Mouse (Mus musculus) adrenal gland, adult 18-20 months (tissue): Measurements from ENCODE around the gene Fcrl5. TPM values are rescaled to one million over a fixed set of nuclear protein-coding genes. Genes with fewer than 3 reads are reported as not detected.
"Not testable (repeated sequence)": the region's sequence is repeated elsewhere in the genome, so short reads cannot be mapped to it uniquely, and the experiment has no call there.

Experiments used
- DNase-seq, 2 experiments: peaks; one replicate each; pipeline ENCODE4 v3.0.0; 2021 to 2022; ENCODE audit warnings: low spot score in 2 of 2
- long read RNA-seq, 2 experiments: library from polyadenylated mRNA; stranded (forward); transcript quantifications; one replicate each; pipeline ENCODE4 v2.0.0; 2021
- total RNA-seq, 2 experiments: library from RNA; stranded (reverse); gene quantifications; 1 replicate in 1 of 2; 2 replicates in 1 of 2; pipeline ENCODE4 v1.2.3; 2021

Fcrl5 gene
- total RNA-seq, result not detected
- long read RNA-seq, experiment 1, result 0 reads
- long read RNA-seq, experiment 2, result 0 reads

DNA sequence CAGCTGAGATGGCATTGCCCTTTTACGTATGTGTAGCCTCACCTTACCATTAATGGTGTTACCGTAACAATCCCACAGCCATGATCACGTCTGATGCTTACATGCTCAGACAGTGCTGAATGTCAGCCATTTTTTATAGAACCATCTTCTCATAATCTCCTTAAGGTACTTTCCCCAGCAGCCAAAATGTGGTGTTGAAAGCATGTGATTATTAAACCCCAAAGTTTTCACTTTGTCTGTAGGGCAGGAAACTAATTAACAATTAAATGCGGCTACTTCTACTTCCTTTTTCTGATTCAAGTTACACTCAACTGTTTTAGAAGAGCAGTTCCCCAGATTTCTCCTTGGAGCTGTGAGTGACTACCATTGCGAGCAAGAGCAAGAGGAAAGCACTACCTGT is at the start of gene Fcrl5:
Fcrl5 (plus strand) TSS at position 295 of the 400 bp plus-strand sequence.
- DNase-seq, result no peak

GRCm38 (mm10) chr3:87390935-87391334 is 44.6 kb upstream of the Fcrl5 start:
- DNase-seq, result no peak

DNA sequence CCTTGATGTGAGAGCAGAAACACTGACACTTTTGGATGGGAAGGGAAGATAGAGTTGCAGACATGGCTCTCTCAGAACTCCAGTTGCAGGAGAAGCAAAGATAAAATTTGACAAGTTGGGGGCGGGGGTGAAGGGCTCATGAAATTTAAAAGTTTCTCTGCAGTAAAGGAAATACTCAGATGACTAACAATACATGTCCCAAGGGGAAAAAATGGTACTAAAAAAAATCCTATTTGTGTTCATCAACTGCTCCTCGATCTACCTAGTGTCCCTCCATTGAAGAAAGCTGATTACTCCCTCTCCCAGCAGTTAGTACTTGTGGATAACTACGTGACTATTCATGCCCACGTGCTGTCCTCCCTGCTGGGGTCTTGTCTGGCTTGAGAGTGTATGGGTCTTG is 36.8 kb upstream of the Fcrl5 start:
- no peak for DNase-seq

DNA sequence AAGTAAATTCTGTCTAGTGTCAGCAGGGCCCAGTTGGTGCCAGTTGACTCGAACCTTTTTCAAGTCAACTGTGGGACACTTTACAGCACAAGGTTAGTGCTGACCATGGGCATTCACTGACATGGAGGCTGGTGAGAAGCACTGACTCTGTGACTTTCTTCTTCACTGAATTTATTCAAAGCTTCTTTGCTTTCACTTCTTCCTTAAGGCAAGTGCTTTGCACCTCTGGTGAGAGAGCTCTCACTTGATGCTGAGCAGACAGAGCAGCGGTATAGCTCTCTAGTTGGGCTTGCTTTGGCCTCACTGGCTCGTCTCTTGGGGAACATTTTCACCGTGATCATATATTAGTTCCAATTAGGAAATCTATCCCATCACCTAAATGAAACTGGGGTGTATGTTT is 35.7 kb upstream of the Fcrl5 start:
- no peak for DNase-seq

DNA sequence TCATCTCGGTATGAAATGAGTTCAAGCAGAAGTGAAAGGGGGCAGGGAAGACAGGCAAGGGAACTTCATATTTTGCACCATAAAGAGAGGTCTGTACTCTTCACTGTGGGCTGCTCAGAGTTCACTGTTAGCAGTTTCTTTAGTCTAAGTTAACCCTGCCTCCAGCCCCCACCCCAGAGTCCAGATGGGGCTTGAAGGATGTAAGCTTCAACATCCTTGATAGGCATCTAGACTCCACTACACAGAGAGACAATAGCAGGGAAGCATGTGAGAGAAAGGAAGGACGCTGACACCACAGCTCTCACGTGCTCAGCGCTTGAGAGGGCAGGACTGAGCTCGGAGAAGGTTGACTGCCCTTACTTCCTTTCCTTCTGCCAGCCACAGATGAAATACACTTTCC is 34.3 kb upstream of the Fcrl5 start:
- no peak for DNase-seq

GRCm38 (mm10) chr3:87408171-87408570 is 27.4 kb upstream of the Fcrl5 start:
- no peak for DNase-seq

- no peak for DNase-seq
These were observed 26.2 kb upstream of the Fcrl5 start for GRCm38 (mm10) chr3:87409196-87409935.

DNA sequence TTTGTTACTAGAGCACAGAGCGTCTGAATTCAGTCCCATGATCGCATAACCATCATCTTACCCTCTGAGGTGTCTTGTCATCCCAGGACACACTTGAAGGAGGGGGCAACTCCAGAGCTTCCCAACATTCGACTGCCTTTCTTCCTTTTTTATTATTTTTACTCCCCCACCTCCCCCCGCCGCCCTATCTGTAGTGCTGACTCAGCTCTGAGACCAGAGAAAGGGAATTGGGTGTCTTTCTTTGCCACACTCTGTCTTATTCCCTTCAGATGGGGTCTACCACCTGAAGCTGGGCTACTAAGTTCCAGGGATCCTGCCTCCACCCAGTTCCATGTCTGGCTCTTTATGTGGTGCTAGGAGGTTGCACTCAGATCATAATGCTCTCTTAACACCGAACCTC is 25.0 kb upstream of the Fcrl5 start:
- no peak for DNase-seq

DNA sequence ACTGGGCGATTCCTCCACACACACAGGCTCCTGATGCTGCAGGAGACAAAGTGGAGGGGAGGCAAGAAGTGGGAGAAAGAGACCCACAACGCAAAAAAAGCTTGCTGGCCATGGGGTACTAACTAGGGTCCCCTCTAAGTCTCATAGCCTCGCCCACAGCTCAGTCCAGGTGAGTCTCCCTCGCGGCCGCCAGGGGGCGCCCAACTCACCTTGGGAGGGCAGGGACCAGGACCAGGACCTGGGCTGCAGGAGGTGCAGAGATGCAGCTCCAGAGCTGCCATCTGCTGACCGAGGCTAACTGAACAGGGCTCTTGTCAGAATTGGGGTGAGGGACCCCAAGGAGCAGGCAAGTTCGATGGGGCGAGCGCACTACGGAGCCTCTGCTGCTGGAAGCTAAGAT is 24.4 kb upstream of the Fcrl5 start:
- DNase-seq, result peak; percentile 40 to 52

DNA sequence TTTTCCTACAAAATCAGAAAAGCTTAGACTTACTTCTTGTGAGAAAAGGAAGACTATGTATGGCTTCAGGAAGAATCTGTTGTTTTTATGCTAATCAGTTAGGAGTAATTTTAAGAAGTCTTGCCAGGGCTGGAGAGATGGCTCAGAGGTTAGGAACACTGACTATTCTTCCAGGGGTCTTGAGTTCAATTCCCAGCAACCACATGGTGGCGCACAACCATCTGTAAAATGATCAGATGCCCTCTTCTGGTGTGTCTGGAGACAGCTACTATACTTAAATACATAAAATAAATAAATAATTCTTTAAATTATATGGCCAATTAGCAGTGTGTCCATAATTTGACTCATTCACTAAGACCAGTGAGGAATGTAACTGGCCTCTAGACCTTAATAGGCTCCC is 14.9 kb upstream of the Fcrl5 start:
- DNase-seq, result no peak

- DNase-seq, result no peak
These were observed 13.1 kb upstream of the Fcrl5 start for GRCm38 (mm10) chr3:87422386-87422910.

DNA sequence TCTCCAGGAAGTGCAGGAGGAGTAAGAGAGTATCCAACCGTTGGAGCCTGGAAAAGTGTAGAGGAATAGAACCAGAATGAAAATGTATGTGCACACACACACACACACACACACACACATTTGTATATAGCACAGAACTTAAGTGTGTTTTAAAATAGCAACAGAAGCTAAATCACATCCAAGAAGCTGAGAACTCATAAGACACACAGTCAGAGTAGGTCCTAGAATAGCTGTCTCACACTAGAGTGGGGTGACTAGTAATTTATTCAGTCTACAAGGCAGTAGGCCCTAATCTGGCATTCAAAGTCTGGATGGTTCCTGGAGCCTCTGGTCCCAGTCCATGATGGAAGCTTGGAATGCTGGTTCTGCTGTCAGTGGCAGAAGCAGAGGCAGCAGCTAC is 5.0 kb downstream of the Fcrl5 start:
- no peak for DNase-seq

- no peak for DNase-seq
These were observed 8.4 kb downstream of the Fcrl5 start for GRCm38 (mm10) chr3:87443968-87444367.

DNA sequence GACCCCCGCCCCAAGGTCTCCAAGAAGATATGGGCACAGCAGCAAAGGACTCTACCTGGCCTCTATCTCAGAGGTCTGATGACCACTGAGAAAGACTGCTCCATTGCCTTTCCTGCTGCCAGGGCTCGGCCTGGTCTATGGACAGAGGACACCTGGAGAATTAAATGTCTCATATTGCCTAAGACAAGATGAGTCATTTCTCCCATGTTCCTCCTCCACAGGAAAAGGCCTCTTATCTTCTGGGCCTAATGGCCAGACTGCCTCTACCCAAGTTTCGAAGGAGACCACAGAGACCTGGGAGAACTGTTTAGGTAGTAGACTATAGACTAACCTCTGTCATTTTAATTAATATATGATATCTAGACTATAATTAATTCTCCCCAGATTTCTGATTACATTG is 29.9 kb downstream of the Fcrl5 start:
- no peak for DNase-seq

DNA sequence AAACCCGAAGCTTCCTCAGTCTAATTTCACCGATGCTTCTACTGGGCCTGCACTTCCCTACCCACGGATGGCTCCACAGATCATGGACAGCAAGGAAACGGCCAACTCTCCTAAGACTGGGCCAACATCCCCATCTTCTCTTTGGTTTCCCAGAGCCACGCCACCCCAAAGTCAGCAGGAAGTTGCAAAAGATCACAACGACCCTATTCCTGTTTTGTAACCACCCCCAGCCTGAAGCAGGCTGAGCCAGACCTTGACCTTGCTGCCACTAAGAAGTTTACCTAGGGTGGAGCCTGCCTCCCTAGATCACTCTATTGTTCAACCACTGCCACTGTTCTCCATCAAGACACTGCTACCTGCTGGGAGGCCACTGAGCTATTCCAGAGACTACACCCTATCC is 31.4 kb downstream of the Fcrl5 start:
- no peak for DNase-seq

DNA sequence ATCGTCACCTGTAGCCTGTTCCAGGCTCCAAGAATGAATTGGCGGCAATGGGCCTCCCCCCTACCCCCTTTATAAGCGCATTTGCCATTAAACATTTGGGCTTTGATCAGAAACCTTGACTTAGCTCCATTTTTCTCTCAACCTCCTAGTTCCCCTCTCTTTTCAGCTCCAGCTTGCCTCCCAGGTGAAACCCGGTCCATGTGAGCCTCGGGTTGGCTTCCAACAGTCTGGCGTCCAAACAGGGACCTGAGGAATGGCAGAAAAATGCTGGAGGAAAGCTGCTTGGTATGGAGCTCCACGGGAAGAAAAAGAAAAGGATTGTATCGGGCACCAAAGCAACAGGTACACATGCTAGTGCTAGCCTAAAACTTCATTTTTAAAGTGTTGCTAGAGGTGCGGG is 31.8 kb downstream of the Fcrl5 start:
- DNase-seq, result no peak

DNA sequence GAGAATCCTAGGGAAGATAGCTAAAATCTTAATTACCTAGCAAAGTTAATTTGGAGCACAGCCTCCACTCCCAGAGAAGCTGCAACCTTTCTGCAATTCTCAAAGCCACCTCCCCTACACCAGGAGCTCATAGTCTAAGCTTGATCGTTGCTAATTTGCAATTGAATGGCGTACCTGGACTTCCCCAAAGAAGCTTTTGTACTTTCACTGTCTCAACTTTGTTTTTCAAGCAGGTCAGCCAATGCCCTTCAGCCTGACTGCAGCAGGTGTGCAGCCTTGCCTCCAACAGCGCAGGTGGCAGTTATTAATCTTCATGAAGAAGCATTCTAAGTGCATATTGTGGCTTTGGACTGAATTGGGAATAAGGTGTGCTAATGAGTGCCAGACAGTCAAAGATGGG is 42.4 kb downstream of the Fcrl5 start:
- not testable (repeated sequence) for DNase-seq

DNA sequence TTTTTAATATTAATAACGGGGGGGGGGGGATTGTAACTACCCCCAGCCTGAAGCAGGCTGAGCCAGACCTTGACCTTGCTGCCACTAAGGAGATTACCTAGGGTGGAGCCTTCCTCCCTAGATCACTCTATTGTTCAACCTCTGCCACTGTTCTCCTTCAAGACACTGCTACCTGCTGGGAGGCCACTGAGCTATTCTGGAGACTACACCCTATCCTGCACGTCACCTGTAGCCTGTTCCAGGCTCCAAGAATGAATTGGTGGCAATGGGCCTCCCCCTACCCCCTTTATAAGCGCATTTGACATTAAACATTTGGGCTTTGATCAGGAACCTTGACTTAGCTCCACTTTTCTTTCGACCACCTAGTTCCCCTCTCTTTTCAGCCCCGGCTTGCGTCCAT is 43.0 kb downstream of the Fcrl5 start:
- not testable (repeated sequence) for DNase-seq

- not testable (repeated sequence) for DNase-seq
These were observed 43.7 kb downstream of the Fcrl5 start for GRCm38 (mm10) chr3:87479230-87479629.

GRCm38 (mm10) chr3:87487392-87487791 is 51.8 kb downstream of the Fcrl5 start:
- DNase-seq, result no peak

DNA sequence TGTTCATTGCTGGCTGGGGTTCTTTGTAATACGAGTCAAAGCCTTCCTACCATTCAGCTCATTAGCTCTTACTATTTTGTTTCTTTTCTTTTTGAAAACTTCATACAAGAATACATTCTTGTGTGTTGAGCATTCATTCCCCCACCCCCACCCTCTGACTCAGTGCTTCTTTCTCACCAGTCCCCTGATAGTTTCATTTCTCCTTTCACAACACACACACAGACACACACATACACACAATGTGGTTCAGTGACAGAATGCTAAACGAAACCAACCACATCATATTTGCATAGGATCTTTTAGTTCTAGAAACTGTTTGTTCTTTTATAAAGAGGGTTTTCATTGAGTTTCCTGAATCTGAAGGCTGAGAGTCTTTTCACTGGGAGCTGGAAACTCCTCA is 52.3 kb downstream of the Fcrl5 start:
- no peak for DNase-seq

- no peak for DNase-seq
These were observed 62.7 kb downstream of the Fcrl5 start for GRCm38 (mm10) chr3:87498266-87498665.

DNA sequence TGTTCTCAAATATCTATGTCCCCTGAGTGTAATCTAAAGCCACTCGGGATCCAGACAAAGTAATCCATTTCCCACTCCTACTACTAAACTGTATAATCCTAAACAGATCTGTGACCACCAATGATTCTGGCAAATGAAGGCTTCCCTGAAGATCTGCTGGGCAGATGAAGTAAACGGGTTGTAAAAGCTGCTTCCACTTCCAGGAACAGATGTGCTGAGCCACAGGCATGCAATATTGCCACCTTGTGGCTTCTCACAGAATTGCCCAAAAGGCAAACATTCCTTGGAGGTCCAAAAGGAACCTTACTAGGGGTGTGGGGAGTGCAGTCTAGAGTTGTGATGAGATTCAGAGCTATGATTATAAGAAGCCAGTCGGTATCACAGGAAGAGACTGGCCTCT is 63.5 kb downstream of the Fcrl5 start:
- DNase-seq, result peak; percentile 67 to 69
